Mouse (Mus musculus) heart, postnatal 0 days (tissue): Measurements from ENCODE around the gene Gpr84. TPM values are rescaled to one million over a fixed set of nuclear protein-coding genes. Genes with fewer than 3 reads are reported as not detected.
A peak's percentile ranks its signal among the peaks of the same experiment; 100 is the strongest.

ENCODE experiments used
- ATAC-seq: fragments of 200-750 bp; cut with Nextera tagmentation; 2 replicates; pipeline ENCODE4 v1.8.0; 2017; ENCODE audit warnings: low read depth, moderate number of reproducible peaks, moderate library complexity; ENCODE audit not compliant: insufficient read depth
- DNase-seq: peaks from one replicate; pipeline ENCODE4 v3.0.0-alpha.2; 2016; ENCODE audit warnings: low spot score
- H3K27ac ChIP-seq: fragments of 300-500 bp; sonication (generic); 2 replicates; pipeline ENCODE4 v1.5.1; 2014; ENCODE audit warnings: low read depth, mild to moderate bottlenecking
- H3K27me3 ChIP-seq: fragments of 300-500 bp; sonication (generic); 2 replicates; pipeline ENCODE4 v1.6.1; 2014; ENCODE audit warnings: low read length, mixed read lengths; ENCODE audit not compliant: control insufficient read depth, insufficient read depth
- H3K36me3 ChIP-seq: fragments of 300-500 bp; sonication (generic); replicated peaks from 2 replicates; pipeline ENCODE4 v1.6.1; 2014; ENCODE audit warnings: low read length, mixed read lengths; ENCODE audit not compliant: control insufficient read depth, insufficient read depth
- H3K4me1 ChIP-seq: fragments of 300-500 bp; sonication (generic); 2 replicates; pipeline ENCODE4 v1.6.1; 2014; ENCODE audit warnings: antibody characterized with exemption; ENCODE audit not compliant: control insufficient read depth, insufficient read depth
- H3K4me2 ChIP-seq: fragments of 300-500 bp; sonication (generic); 2 replicates; pipeline ENCODE4 v1.6.1; 2014; ENCODE audit warnings: low read depth, mild to moderate bottlenecking, low read length, moderate library complexity
- H3K4me3 ChIP-seq: fragments of 300-500 bp; sonication (generic); 2 replicates; pipeline ENCODE4 v1.5.1; 2014; ENCODE audit warnings: low read depth, low read length
- H3K9ac ChIP-seq: fragments of 300-500 bp; sonication (generic); replicated peaks from 2 replicates; pipeline ENCODE4 v1.6.1; 2014; ENCODE audit warnings: low read depth, low read length, mixed read lengths
- H3K9me3 ChIP-seq: fragments of 300-500 bp; sonication (generic); replicated peaks from 2 replicates; pipeline ENCODE4 v1.6.1; 2016; ENCODE audit warnings: low read length; ENCODE audit not compliant: control insufficient read depth
- CTCF ChIP-seq: IDR thresholded peaks from 2 replicates; pipeline ENCODE4 v1.5.1; 2016; ENCODE audit warnings: antibody characterized with exemption, control low read depth, low read depth
- EP300 ChIP-seq: IDR thresholded peaks from 2 replicates; pipeline ENCODE4 v1.6.1; 2016; ENCODE audit warnings: antibody characterized with exemption, low read depth
- WGBS: fragments of 180-500 bp; shearing (Covaris S2); extraction: QIAGEN DNeasy Blood & Tissue Kit; methylation state at CpG from one replicate; pipeline ENCODE4 v1.1.7; 2014; 5-methylcytosine and 5-hydroxymethylcytosine counted together
- polyA plus RNA-seq: library from polyadenylated mRNA; unstranded; fragments of >200 nt; fragmentation: Nextera tagmentation; extraction: Ambion mirVana; gene quantifications from 2 replicates; pipeline ENCODE4 v1.2.1, GENCODE M21; 2015
- total RNA-seq: library from RNA; depleted of rRNA; stranded (reverse); fragments of >200 nt; gene quantifications from 2 replicates; pipeline ENCODE4 v1.2.3, GENCODE M21; 2014; ENCODE audit warnings: low replicate concordance

Gene Gpr84
- total and polyA plus RNA-seq, 2 experiments from 2014 or later: 0.10 TPM; not detected in 1

DNA sequence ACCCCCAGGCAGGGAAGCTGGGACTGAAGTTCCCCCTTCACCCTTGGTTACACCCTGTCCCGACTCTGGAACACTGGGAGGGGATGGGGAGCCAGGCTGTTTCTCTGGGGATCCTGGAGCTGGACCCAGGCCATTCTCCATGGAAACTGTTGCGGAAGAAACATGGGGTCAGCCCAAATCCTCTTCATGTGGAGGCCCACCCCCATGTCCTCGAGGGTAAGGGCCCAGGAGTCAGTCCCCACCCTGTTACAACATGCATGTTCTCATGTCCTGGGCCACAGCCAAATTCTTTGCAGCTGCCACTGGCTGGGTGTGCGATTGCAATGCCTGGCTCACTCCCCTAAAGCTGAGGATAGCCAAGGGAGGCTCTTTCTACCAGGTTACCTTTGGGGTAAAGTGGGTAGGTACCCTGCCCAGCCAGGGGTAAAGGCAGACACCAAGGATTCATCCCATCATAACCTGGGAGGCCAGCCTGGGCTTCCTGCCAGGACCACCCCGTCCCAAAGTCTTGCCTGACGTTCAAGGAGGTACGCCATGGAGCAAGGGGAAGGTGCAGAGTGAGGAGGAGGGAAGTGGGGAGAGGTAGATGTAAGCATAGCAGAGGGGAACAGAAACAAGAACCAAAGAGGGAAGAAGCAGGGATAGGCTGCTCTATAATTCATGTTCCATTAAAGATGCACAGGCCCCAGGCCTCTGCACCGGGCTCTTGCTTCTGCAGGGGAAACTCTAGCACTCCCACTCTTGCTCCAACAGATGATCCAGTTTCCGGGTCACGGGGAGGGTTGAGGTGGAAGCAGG lies 5.8 kb upstream of the Gpr84 start:
- Histone ChIP-seq H3K27me3 (no peaks in the 10 kb centered on the region), H3K9ac (no peak overlapping the region), H3K36me3 (no peaks in the 10 kb centered on the region), H3K4me1 (peaks cover 20% of the 10 kb centered on the region), H3K27ac (no peak overlapping the region; the same call in 1 of the 2 replicates), H3K4me3 (no peak overlapping the region), H3K9me3 (no peaks in the 10 kb centered on the region), H3K4me2 (no peak overlapping the region)
- TF ChIP-seq EP300: no peak
- no peak for TF ChIP-seq CTCF
- DNase-seq (no peak), ATAC-seq (0 out of 2 replicates have a peak, but pooled peaks have one; percentile 5)
- 51% methylated on average over 10 of the region's 10 CpGs for WGBS

DNA sequence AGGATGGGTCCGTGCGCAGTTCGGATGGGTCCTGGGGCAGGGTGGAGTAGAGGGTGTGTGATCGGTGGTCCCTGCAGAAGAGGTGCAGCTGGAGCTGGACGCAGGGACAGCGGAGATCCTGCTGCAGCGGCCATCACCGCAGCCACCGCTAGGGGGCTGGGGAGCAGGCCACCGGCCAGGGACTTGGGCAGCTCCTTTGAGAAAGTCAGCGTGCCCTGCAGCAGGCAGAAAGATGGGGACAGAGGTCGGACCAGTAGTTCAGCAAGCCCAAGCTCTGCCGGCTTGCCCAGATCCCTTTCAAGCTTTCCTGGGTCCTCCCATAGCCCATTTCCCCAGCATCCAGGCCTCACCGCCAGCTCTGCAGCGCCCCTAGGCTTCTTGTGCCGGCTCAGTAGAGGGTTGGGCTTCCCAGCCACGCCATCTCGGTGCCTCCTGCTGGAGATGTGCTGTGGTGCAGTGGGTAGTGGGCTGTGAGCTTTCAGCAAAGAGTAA lies 4.6 kb upstream of the Gpr84 start:
- DNase-seq (peak; percentile 69), ATAC-seq (peak; percentile 79)
- H3K9ac ChIP-seq: no peak overlapping the region
- H3K4me3 ChIP-seq: peak overlapping the region; percentile 38
- WGBS: 9% methylated on average over 18 of the region's 18 CpGs
- TF ChIP-seq EP300: no peak
- TF ChIP-seq CTCF: peak; percentile 68
- peak overlapping the region; percentile 78 for H3K4me2 ChIP-seq
- H3K36me3 ChIP-seq: no peaks in the 10 kb centered on the region
- H3K4me1 ChIP-seq: peaks cover 20% of the 10 kb centered on the region
- no peaks in the 10 kb centered on the region for H3K9me3 ChIP-seq
- no peaks in the 10 kb centered on the region for H3K27me3 ChIP-seq
- H3K27ac ChIP-seq: 0 out of 2 replicates have a peak overlapping the region, but pooled peaks have one; percentile 32

DNA sequence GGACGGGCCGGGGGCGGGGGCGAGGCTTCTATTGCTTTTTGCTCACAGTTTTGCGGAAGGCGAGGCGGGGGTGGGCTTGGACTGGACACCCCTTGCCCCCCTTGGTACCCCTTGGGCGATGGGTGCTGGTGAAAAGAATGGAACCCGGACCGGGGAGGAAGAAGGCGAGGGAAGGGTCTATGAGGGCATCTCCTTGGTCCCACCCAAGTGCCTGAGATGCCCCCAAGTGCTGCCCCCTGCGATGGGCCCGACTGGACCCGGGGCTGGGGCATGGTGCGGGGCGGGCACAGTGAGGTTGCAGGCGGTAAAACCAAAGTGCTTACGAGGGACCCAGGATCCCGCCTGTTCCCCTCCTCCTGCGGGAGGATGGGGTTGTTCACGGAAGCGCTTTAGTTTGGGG lies 3.8 kb upstream of the Gpr84 start:
- no peaks in the 10 kb centered on the region for H3K9me3 ChIP-seq
- 0 out of 2 replicates have a peak, but pooled peaks cover 5% of the 10 kb centered on the region for H3K27me3 ChIP-seq
- H3K9ac ChIP-seq: no peak overlapping the region
- peak overlapping the region; percentile 78 for H3K4me2 ChIP-seq
- ATAC-seq (no peak), DNase-seq (no peak)
- TF ChIP-seq CTCF (no peak), EP300 (no peak)
- no peak overlapping the region for H3K27ac ChIP-seq
- H3K4me1 ChIP-seq: peaks cover 20% of the 10 kb centered on the region
- H3K4me3 ChIP-seq: peak overlapping the region; percentile 38
- H3K36me3 ChIP-seq: no peaks in the 10 kb centered on the region
- WGBS: 34% methylated on average over 22 of the region's 22 CpGs

DNA sequence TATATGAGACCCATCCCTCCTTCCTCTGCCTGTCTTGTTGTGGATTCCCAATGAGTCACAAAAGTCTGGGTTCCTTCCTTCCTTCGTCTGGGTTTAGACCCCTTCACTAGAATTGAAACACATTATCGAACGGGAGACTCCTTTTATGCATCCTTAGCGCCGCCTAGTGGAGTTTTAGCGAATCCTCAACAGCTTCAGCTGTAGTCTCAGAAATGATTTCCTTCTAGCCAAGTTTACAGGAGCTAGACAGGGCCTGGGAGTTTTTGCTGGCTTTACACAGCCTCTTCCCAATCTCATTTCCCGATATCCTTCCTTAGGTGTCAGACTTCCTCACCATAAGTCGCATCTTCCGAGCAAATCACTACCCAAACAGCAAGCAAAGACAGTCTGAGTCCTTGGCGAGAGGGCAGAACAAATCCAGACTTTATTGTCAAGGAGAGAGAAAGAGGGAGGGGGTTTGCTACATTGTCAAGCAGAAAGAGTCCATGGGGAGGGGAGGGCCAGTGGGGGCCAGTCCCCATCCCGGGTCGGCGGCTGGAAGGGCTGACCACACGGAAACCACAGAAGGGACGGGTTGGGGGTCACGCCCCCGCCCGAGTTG lies 3.2 kb upstream of the Gpr84 start:
- H3K4me1 ChIP-seq: peaks cover 20% of the 10 kb centered on the region
- H3K27ac ChIP-seq: 0 out of 2 replicates have a peak overlapping the region, but pooled peaks have one; percentile 28
- TF ChIP-seq EP300 (no peak), CTCF (peak; percentile 81)
- no peaks in the 10 kb centered on the region for H3K9me3 ChIP-seq
- H3K36me3 ChIP-seq: no peaks in the 10 kb centered on the region
- 0 out of 2 replicates have a peak, but pooled peaks cover 8% of the 10 kb centered on the region for H3K27me3 ChIP-seq
- H3K4me3 ChIP-seq: peak overlapping the region; percentile 38; the same call in 1 of the 2 replicates
- 19% methylated on average over 18 of the region's 18 CpGs for WGBS
- DNase-seq (peak; percentile 61), ATAC-seq (no peak)
- H3K4me2 ChIP-seq: peak overlapping the region; percentile 78
- H3K9ac ChIP-seq: no peak overlapping the region

DNA sequence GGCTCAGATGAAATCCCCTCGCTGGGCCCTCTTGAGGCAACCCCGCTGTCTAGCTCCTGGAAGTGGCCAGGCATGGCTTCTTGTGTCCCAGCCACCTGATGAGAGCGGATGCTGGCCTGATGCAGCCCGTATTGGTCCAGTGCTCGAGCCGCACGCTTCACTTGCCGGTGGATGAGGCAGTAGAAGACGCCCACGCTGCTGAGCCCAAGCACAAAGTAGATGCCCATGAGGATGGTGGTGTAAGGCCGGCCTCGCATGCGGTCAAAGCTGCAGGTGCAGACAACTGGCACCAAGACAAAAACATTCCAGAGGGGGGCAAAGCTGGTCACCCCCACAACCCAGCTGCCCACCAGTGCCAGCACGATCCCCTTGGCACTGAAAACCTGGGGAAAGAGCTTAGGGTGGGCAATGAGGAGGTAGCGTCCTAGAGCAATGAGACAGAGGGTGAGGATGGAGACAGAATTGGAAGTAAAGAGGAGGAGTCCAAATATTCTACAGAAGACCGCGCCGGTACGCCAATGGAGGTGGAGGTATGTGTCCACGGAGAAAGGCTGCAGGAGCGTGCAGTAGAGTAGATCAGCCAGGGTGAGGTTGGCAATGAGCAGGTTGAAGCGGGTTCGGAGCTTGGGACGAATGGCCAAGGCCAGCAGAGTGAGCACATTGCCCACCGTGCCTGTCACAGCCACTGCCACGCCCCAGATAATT lies 1.4 kb downstream of the Gpr84 start:
- H3K4me3 ChIP-seq: no peak overlapping the region
- H3K4me1 ChIP-seq: peaks cover 4% of the 10 kb centered on the region; the same call in 1 of the 2 replicates
- TF ChIP-seq CTCF (no peak), EP300 (no peak)
- 0 out of 2 replicates have a peak, but pooled peaks cover 8% of the 10 kb centered on the region for H3K27me3 ChIP-seq
- 59% methylated on average over 26 of the region's 26 CpGs for WGBS
- ATAC-seq (no peak), DNase-seq (no peak)
- H3K27ac ChIP-seq: no peak overlapping the region
- peak overlapping the region; percentile 16; the same call in 1 of the 2 replicates for H3K4me2 ChIP-seq
- 0 out of 2 replicates have a peak overlapping the region, but pooled peaks have one; percentile 4 for H3K9ac ChIP-seq
- H3K9me3 ChIP-seq: no peaks in the 10 kb centered on the region
- no peaks in the 10 kb centered on the region for H3K36me3 ChIP-seq
